Mouse (Mus musculus) hindbrain, embryonic 16.5 days (tissue): ENCODE measurements around the gene Cul4b. TPM values are rescaled to one million over a fixed set of nuclear protein-coding genes. Genes with fewer than 3 reads are reported as not detected.

Experiments
- polyA plus RNA-seq: library from polyadenylated mRNA; unstranded; fragments of >200 nt; fragmentation: Nextera tagmentation; extraction: Ambion mirVana; gene quantifications from 2 replicates; pipeline ENCODE4 v1.2.1, GENCODE M21; 2015

Cul4b gene
- polyA plus RNA-seq, 1 experiment from 2014 or later = 15.1 TPM

Other genes starting within 250 kb of the Cul4b start
- gene Lamp2, start 119.7 kb downstream of the Cul4b start, polyA plus RNA-seq = 63.7 and 77.1 TPM in 2 replicates
- gene Mcts1, start 24.4 kb upstream of the Cul4b start, polyA plus RNA-seq = 173 and 181 TPM in 2 replicates
- 32.2 and 35.3 TPM in 2 replicates for gene C1galt1c1, start 58.9 kb upstream of the Cul4b start, polyA plus RNA-seq
- gene 6030498E09Rik, start 196.5 kb upstream of the Cul4b start, polyA plus RNA-seq = not detected in 2 replicates